Mouse (Mus musculus) monocyte, adult 59 days (primary cell): ENCODE results near the gene Cd177. TPM values are rescaled to one million over a fixed set of nuclear protein-coding genes. Genes with fewer than 3 reads are reported as not detected.

Experiments
- total RNA-seq, 2 experiments: library from RNA; stranded (reverse); gene quantifications; one replicate each; pipeline ENCODE4 v1.2.4; 2023

The Cd177 gene
- total RNA-seq: 100 to 1,000 TPM; 165 to 189 TPM

GRCm38 (mm10) chr7:24760211-24760610 is at the start of gene Cd177:
Cd177 (minus strand) TSS chr7:24760311.

GRCm38 (mm10) chr7:24776918-24777317 is 16.8 kb upstream of the Cd177 start, which contains the start of gene Ceacam10:
Ceacam10 (plus strand) TSS chr7:24777206.

GRCm38 (mm10) chr7:24726808-24727207 is 33.3 kb downstream of the Cd177 start, which contains the start of gene Gm4763:
Gm4763 (minus strand) TSS chr7:24726908.

GRCm38 (mm10) chr7:24708832-24709292 is 51.2 kb downstream of the Cd177 start, which contains the start of gene BC049730:
BC049730 (plus strand) TSS chr7:24709242.

Other genes starting within 250 kb of the Cd177 start
- not detected for gene AC161166.1, start 247.9 kb downstream of the Cd177 start, total RNA-seq
- gene Irgq, start 229.6 kb downstream of the Cd177 start, total RNA-seq: 1 to 10 TPM; 6.0 to 6.3 TPM
- not detected for gene Pinlyp, start 214.2 kb downstream of the Cd177 start, total RNA-seq
- gene Xrcc1, start 214.0 kb downstream of the Cd177 start, total RNA-seq: 10 to 100 TPM; 35.1 to 39.1 TPM
- 10 to 100 TPM; 34.1 to 40.4 TPM for gene Ethe1, start 172.8 kb downstream of the Cd177 start, total RNA-seq
- gene Zfp575, start 172.7 kb downstream of the Cd177 start, total RNA-seq: not detected
- gene Phldb3, start 149.5 kb downstream of the Cd177 start, total RNA-seq: 1 to 10 TPM; 7.5 to 7.8 TPM
- not detected for gene Lypd3, start 123.8 kb downstream of the Cd177 start, total RNA-seq
- gene Tex101, start 83.6 kb downstream of the Cd177 start, total RNA-seq: not detected
- gene BC049730, start 51.1 kb downstream of the Cd177 start, total RNA-seq: under 1 TPM in 1 of 2 experiments, not detected in 1; 0.45 TPM
- gene Gm4763, start 33.4 kb downstream of the Cd177 start, total RNA-seq: under 1 TPM; 0.67 to 0.92 TPM
- not detected for gene Ceacam10, start 16.9 kb upstream of the Cd177 start, total RNA-seq
- gene Gm9844, start 101.9 kb upstream of the Cd177 start, total RNA-seq: 1 to 10 TPM; 2.7 to 4.2 TPM
- gene Lypd4, start 109.6 kb upstream of the Cd177 start, total RNA-seq: not detected
- gene Dmrtc2, start 109.7 kb upstream of the Cd177 start, total RNA-seq: not detected
- gene Rps19, start 124.1 kb upstream of the Cd177 start, total RNA-seq: 1,000 to 10,000 TPM; 1,275 to 1,329 TPM
- gene Cd79a, start 137.1 kb upstream of the Cd177 start, total RNA-seq: 1 to 10 TPM; 2.2 to 5.3 TPM
- 100 to 1,000 TPM; 595 to 645 TPM for gene Arhgef1, start 142.6 kb upstream of the Cd177 start, total RNA-seq
- not detected for gene Gm4881, start 184.2 kb upstream of the Cd177 start, total RNA-seq
- gene Rabac1, start 212.4 kb upstream of the Cd177 start, total RNA-seq: 100 to 1,000 TPM; 143 to 159 TPM
- gene Atp1a3, start 245.6 kb upstream of the Cd177 start, total RNA-seq: 100 to 1,000 TPM; 358 to 382 TPM